In the genomic region with DNA sequence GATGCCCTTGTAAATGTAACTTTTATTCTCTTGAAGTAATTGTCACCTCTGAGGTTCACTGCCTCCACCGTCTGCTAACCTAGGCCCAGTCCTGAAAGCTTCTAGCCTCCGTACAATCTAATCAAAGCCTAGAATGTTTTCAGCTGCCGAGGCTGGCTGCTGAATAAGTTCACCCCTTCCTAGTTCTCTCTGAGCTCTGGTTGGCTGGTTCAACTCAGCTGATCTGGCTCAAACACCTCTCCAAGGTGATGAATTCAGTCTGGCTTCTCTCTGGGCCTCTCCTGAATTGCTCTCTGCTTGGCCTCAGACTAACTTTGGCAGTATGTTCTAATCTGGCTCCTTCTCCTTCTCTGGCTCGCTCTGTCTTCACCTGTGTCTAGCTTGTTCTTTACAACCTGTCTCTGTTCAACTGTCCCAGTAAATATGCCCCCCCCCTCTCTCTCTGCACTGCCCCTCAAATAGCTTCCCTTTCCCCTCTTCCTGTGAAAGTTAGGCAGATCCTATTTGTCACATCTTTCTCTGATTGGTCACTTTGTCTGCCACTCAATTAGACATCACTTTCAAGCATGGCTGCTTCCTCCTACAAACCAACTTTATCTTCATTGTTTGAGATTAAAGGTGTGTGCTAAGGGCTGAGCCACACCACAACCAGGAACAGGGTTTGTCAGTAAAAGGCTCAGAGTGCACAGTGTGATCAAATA, we compare ENCODE assay signal across 15 mouse cellular contexts. TPM values are rescaled to one million over a fixed set of nuclear protein-coding genes. Genes with fewer than 3 reads are reported as not detected.
DNase-seq lines count a peak whose midpoint lies in the region; ATAC-seq and TF ChIP-seq lines count a peak whose summit lies in the region.
"Had no signal": no experiment of that assay in that cellular context is flagged by ENCODE, and none has a peak within 500 bp of the region (broad histone marks: within the 10 kb centered on the region; RNA-seq: fewer than 3 reads in every experiment).

No protein-coding gene starts in this region.

- no peak overlapping the region for H3K4me3 ChIP-seq in kidney, postnatal 0 days (replicated peaks; ENCODE audit: low read depth, low read length)
- H3K4me3 ChIP-seq in heart, postnatal 0 days (ENCODE audit: low read depth, low read length), result no peak overlapping the region
- H3K4me3 ChIP-seq in liver, embryonic 16.5 days (ENCODE audit: low read depth, low read length), result no peak overlapping the region
- no peak overlapping the region for H3K4me3 ChIP-seq in hindbrain, embryonic 10.5 days
- H3K4me3 ChIP-seq: embryonic facial prominence, embryonic 13.5 days; lung, embryonic 15.5 days had no signal

- TF ChIP-seq CTCF in kidney, postnatal 0 days (IDR thresholded peaks at IDR 0.05; ENCODE audit: low read depth), result no peak
- no peak for TF ChIP-seq CTCF in heart, postnatal 0 days (IDR thresholded peaks at IDR 0.05; ENCODE audit: low read depth)

- 0 out of 2 replicates have a peak, but pooled peaks have one; percentile 17 for ATAC-seq in kidney, postnatal 0 days (replicated peaks; ENCODE audit: low FRiP score, low read depth)
- peak; percentile 78 for ATAC-seq in heart, postnatal 0 days (ENCODE audit: insufficient read depth, low read depth)
- ATAC-seq in liver, embryonic 16.5 days (ENCODE audit: low read depth), result 0 out of 2 replicates have a peak, but pooled peaks have one; percentile 24
- ATAC-seq: forebrain, embryonic 16.5 days had no signal

- 60% methylated on average over 4 of the region's 4 CpGs for WGBS in kidney, postnatal 0 days
- 20% methylated on average over 4 of the region's 4 CpGs for WGBS in heart, postnatal 0 days
- 49% methylated on average over 4 of the region's 4 CpGs for WGBS in liver, embryonic 16.5 days (ENCODE audit: insufficient replicate concordance)
- 80% methylated on average over 4 of the region's 4 CpGs for WGBS in hindbrain, embryonic 10.5 days

- H3K4me1 ChIP-seq in kidney, postnatal 0 days (replicated peaks; ENCODE audit: insufficient read depth, low read length), result no peaks in the 10 kb centered on the region
- 0 out of 2 replicates have a peak, but pooled peaks cover 5% of the 10 kb centered on the region for H3K4me1 ChIP-seq in heart, postnatal 0 days (ENCODE audit: control insufficient read depth, insufficient read depth)
- H3K4me1 ChIP-seq in liver, embryonic 16.5 days (ENCODE audit: control insufficient read depth, low read depth, low read length), result peaks cover 16% of the 10 kb centered on the region
- H3K4me1 ChIP-seq in hindbrain, embryonic 10.5 days (replicated peaks), result no peaks in the 10 kb centered on the region
- H3K4me1 ChIP-seq: lung, embryonic 15.5 days had no signal

- TF ChIP-seq EP300 in heart, postnatal 0 days (IDR thresholded peaks at IDR 0.05; ENCODE audit: low read depth), result no peak

- H3K9me3 ChIP-seq in kidney, postnatal 0 days (replicated peaks; ENCODE audit: low read length), result no peaks in the 10 kb centered on the region
- no peaks in the 10 kb centered on the region for H3K9me3 ChIP-seq in heart, postnatal 0 days (replicated peaks; ENCODE audit: control insufficient read depth, low read length)
- no peaks in the 10 kb centered on the region for H3K9me3 ChIP-seq in liver, embryonic 16.5 days (replicated peaks; ENCODE audit: control insufficient read depth, low read length)
- H3K9me3 ChIP-seq in hindbrain, embryonic 10.5 days, result no peaks in the 10 kb centered on the region
- H3K9me3 ChIP-seq: embryonic facial prominence, embryonic 13.5 days; lung, embryonic 15.5 days had no signal

- H3K4me2 ChIP-seq in kidney, postnatal 0 days (ENCODE audit: low read length), result no peak overlapping the region
- no peak overlapping the region for H3K4me2 ChIP-seq in heart, postnatal 0 days (ENCODE audit: low read depth, low read length)
- H3K4me2 ChIP-seq in liver, embryonic 16.5 days (ENCODE audit: low read depth, low read length), result no peak overlapping the region
- H3K4me2 ChIP-seq: embryonic facial prominence, embryonic 13.5 days; lung, embryonic 15.5 days had no signal

- no peak overlapping the region for H3K27ac ChIP-seq in kidney, postnatal 0 days
- peak overlapping the region; percentile 52; the same call in 1 of the 2 replicates for H3K27ac ChIP-seq in heart, postnatal 0 days (ENCODE audit: low read depth)
- peak overlapping the region; percentile 67 for H3K27ac ChIP-seq in liver, embryonic 16.5 days (ENCODE audit: low read length)
- no peak overlapping the region for H3K27ac ChIP-seq in hindbrain, embryonic 10.5 days
- H3K27ac ChIP-seq: embryonic facial prominence, embryonic 13.5 days; lung, embryonic 15.5 days had no signal

- H3K9ac ChIP-seq in kidney, postnatal 0 days (ENCODE audit: low read depth, low read length), result no peak overlapping the region
- H3K9ac ChIP-seq in heart, postnatal 0 days (replicated peaks; ENCODE audit: low read depth, low read length), result no peak overlapping the region
- no peak overlapping the region for H3K9ac ChIP-seq in liver, embryonic 16.5 days (ENCODE audit: low read depth, low read length)
- H3K9ac ChIP-seq: embryonic facial prominence, embryonic 13.5 days; lung, embryonic 15.5 days had no signal

- no peak for DNase-seq in kidney, postnatal 0 days (ENCODE audit: low spot score)
- DNase-seq in kidney, adult 9 months, result no peak
- DNase-seq in WW6 (ENCODE audit: low read depth, low spot score), result peak; percentile 40
- peak; percentile 57 for DNase-seq in heart, postnatal 0 days (ENCODE audit: low spot score)
- DNase-seq in hindbrain, embryonic 10.5 days (ENCODE audit: low spot score), result no peak
- DNase-seq in cerebellum, postnatal 10 days, result no peak
- no peak for DNase-seq in left cerebral cortex, postnatal 25 days (ENCODE audit: low spot score in 2 of 2)
- DNase-seq: B cell, adult 2 months; cerebellum, adult 9-11 months; kidney, adult 8-10 months had no signal

- intact Hi-C loops in left cerebral cortex, postnatal 25 days (cut with DNase I), result no loop called here

- H3K27me3 ChIP-seq in kidney, postnatal 0 days (ENCODE audit: insufficient read depth, low read length), result no peaks in the 10 kb centered on the region
- no peaks in the 10 kb centered on the region for H3K27me3 ChIP-seq in heart, postnatal 0 days (ENCODE audit: control insufficient read depth, insufficient read depth, low read length)
- no peaks in the 10 kb centered on the region for H3K27me3 ChIP-seq in liver, embryonic 16.5 days (ENCODE audit: control insufficient read depth, insufficient read depth, low read depth, low read length)
- H3K27me3 ChIP-seq in hindbrain, embryonic 10.5 days (ENCODE audit: insufficient read depth, poor library complexity, severe bottlenecking), result no peaks in the 10 kb centered on the region
- H3K27me3 ChIP-seq: embryonic facial prominence, embryonic 13.5 days; lung, embryonic 15.5 days had no signal

- H3K36me3 ChIP-seq in kidney, postnatal 0 days (ENCODE audit: insufficient read depth, low read length), result no peaks in the 10 kb centered on the region
- H3K36me3 ChIP-seq in heart, postnatal 0 days (replicated peaks; ENCODE audit: control insufficient read depth, insufficient read depth, low read length), result 0 out of 2 replicates have a peak, but pooled peaks cover 4% of the 10 kb centered on the region
- no peaks in the 10 kb centered on the region for H3K36me3 ChIP-seq in liver, embryonic 16.5 days (ENCODE audit: control insufficient read depth, insufficient read depth)
- H3K36me3 ChIP-seq in hindbrain, embryonic 10.5 days, result peaks cover 15% of the 10 kb centered on the region

RNA-seq across cellular contexts. Expression of a gene that starts 52.5 kb away (rescaled TPM):
- polyA plus RNA-seq in kidney, postnatal 0 days (2015; fragmentation: Nextera tagmentation; extraction: Ambion mirVana), result 5.0 and 5.4 TPM in 2 replicates
- total RNA-seq in heart, postnatal 0 days (2014; rRNA removed; ENCODE audit: low replicate concordance), result 5.5 TPM in 1 of 2 replicates, not detected in the other
- not detected in 2 replicates for polyA plus RNA-seq in heart, postnatal 0 days (2015; fragmentation: Nextera tagmentation; extraction: Ambion mirVana)
- polyA plus RNA-seq in liver, embryonic 16.5 days (2015; fragmentation: Nextera tagmentation; extraction: Ambion mirVana), result 0.13 TPM in 1 of 2 replicates, not detected in the other
- polyA plus RNA-seq in hindbrain, embryonic 10.5 days (2016; fragmentation: Nextera tagmentation; extraction: Ambion mirVana), result 0.09 and 0.16 TPM in 2 replicates
- 10 to 100 TPM; 22.3 to 28.8 TPM for total RNA-seq in left cerebral cortex, postnatal 25 days (2021)
- total RNA-seq: monocyte, adult 5-6 weeks had no signal
- polyA plus RNA-seq: forebrain, embryonic 16.5 days had no signal

Comparison
In these comparisons a context has a peak if more than half of its experiments do, and no peak if none do; other contexts are left out.
1. ATAC-seq: peak in every context shown above with its lines; median percentile 78 in heart, postnatal 0 days; 24 in liver, embryonic 16.5 days; 17 in kidney, postnatal 0 days.
2. DNase-seq: peak in WW6 (single experiment) and heart, postnatal 0 days (single experiment); none in kidney, postnatal 0 days (single experiment), kidney, adult 9 months (single experiment), hindbrain, embryonic 10.5 days (single experiment), cerebellum, postnatal 10 days (0 of 2) and left cerebral cortex, postnatal 25 days (0 of 2).
3. H3K27ac ChIP-seq: peak in heart, postnatal 0 days (single experiment) and liver, embryonic 16.5 days (single experiment); none in kidney, postnatal 0 days (single experiment) and hindbrain, embryonic 10.5 days (single experiment).